15 mouse cellular contexts compared by ENCODE assay signal in the genomic region with DNA sequence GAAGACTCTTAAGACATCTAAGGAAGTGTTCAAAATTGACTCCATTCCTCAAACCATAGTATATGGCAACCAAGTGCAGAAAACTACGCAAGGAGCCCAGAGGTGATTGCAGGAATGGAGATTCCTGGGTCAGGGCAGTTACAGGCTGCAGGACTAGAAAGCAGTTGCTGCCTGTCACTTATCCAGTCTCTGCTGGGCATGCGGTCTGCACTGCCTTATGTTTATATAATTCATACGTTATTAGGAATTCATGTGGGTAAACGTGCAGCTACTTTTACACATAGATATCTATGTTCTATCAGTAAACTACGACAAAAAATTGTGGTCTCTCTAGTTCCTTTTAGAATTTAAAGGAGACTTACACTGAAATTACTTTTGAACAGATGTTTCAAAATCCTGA.
"Had no signal": no experiment of that assay in that cellular context is flagged by ENCODE, and none has a peak within 500 bp of the region (broad histone marks: within the 10 kb centered on the region; RNA-seq: fewer than 3 reads in every experiment).

No protein-coding gene starts in this region.

- H3K9ac ChIP-seq: limb, embryonic 15.5 days; liver, embryonic 12.5 days; midbrain, embryonic 12.5 days had no signal

- H3K27me3 ChIP-seq: limb, embryonic 15.5 days; liver, embryonic 12.5 days; megakaryocyte, embryonic 14.5 days; midbrain, embryonic 12.5 days had no signal

- H3K4me2 ChIP-seq: limb, embryonic 15.5 days; liver, embryonic 12.5 days; lung, embryonic 14.5 days; midbrain, embryonic 12.5 days had no signal

- ATAC-seq: liver, embryonic 12.5 days; midbrain, embryonic 16.5 days had no signal

- H3K27ac ChIP-seq: layer of hippocampus, adult 2 months; limb, embryonic 15.5 days; liver, embryonic 12.5 days; midbrain, embryonic 12.5 days had no signal

- DNase-seq: kidney, postnatal 10 days; kidney, postnatal 4 days; left cerebral cortex, postnatal 4 days; lung, postnatal 10 days; lung, postnatal 4 days; right cerebral cortex, adult 18-20 months; right cerebral cortex, postnatal 25 days; thymus, postnatal 25 days had no signal

- H3K36me3 ChIP-seq: liver, embryonic 12.5 days; midbrain, embryonic 12.5 days had no signal

- H3K4me3 ChIP-seq: layer of hippocampus, adult 2 months; limb, embryonic 15.5 days; liver, embryonic 12.5 days; megakaryocyte, embryonic 14.5 days; midbrain, embryonic 12.5 days had no signal

- H3K4me1 ChIP-seq: limb, embryonic 15.5 days; liver, embryonic 12.5 days; megakaryocyte, embryonic 14.5 days; midbrain, embryonic 12.5 days had no signal

- H3K9me3 ChIP-seq: limb, embryonic 15.5 days; liver, embryonic 12.5 days; megakaryocyte, embryonic 14.5 days; midbrain, embryonic 12.5 days had no signal
